Mouse (Mus musculus): Measurements from ENCODE around the gene Bean1.

DNA sequence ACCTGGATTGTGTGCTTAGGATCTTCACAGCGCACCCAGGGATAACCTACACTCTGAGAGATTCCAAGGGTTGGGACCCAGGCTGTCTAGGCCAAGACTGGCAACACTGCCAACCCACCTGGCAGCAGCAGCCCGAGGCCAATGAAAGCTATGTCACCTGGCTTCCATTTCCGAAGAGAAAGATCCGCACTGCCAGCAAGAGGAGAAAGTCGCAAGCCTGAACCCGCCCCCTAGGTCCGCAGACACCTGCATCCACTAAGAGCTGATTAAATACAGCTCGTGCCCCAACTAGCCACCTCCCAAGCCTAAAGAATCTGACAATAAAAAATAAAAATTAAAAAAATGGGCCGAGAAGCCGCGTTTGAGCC, 77.7 kb downstream of the Bean1 start:
- TF ChIP-seq CTCF (IDR thresholded peaks at IDR 0.05; ENCODE audit: insufficient read depth, low read depth, low read length): no peak
- TF ChIP-seq POLR2A (IDR thresholded peaks at IDR 0.05; ENCODE audit: insufficient read depth, low read depth, low read length): no peak
